Comparison of ENCODE assay signal across 20 mouse cellular contexts in genomic region chr1:134772821-134773220, GRCm38 (mm10).
DNase-seq lines count a peak whose midpoint lies in the region; ATAC-seq and TF ChIP-seq lines count a peak whose summit lies in the region.
"Had no signal": no experiment of that assay in that cellular context is flagged by ENCODE, and none has a peak within 500 bp of the region (broad histone marks: within the 10 kb centered on the region; RNA-seq: fewer than 3 reads in every experiment).

No protein-coding gene starts in this region.

- no peaks in the 10 kb centered on the region for H3K9me3 ChIP-seq in heart, embryonic 16.5 days (replicated peaks; ENCODE audit: control insufficient read depth, low read length)
- no peaks in the 10 kb centered on the region for H3K9me3 ChIP-seq in lung, embryonic 15.5 days
- H3K9me3 ChIP-seq: embryonic facial prominence, embryonic 15.5 days; forebrain, embryonic 15.5 days; hindbrain, embryonic 13.5 days; limb, embryonic 10.5 days; liver, embryonic 15.5 days had no signal

- H3K4me3 ChIP-seq in heart, adult 2 months: no peak overlapping the region
- no peak overlapping the region for H3K4me3 ChIP-seq in heart, embryonic 16.5 days (ENCODE audit: low read length)
- no peak overlapping the region for H3K4me3 ChIP-seq in lung, embryonic 15.5 days
- no peak overlapping the region for H3K4me3 ChIP-seq in lung, adult 2 months (replicated peaks; ENCODE audit: extremely low read depth, low read depth, low read length)
- H3K4me3 ChIP-seq: embryonic facial prominence, embryonic 15.5 days; forebrain, embryonic 15.5 days; hindbrain, embryonic 13.5 days; limb, embryonic 10.5 days; liver, embryonic 15.5 days had no signal

- 0 out of 2 replicates have a peak overlapping the region, but pooled peaks have one; percentile 28 for H3K27ac ChIP-seq in heart, adult 2 months
- H3K27ac ChIP-seq in heart, embryonic 16.5 days (ENCODE audit: low read length): 0 out of 2 replicates have a peak overlapping the region, but pooled peaks have one; percentile 17
- H3K27ac ChIP-seq in lung, embryonic 15.5 days: peak overlapping the region; percentile 95
- H3K27ac ChIP-seq: forebrain, embryonic 15.5 days; hindbrain, embryonic 13.5 days; liver, embryonic 15.5 days had no signal

- peaks cover 19% of the 10 kb centered on the region for H3K36me3 ChIP-seq in heart, adult 2 months (ENCODE audit: control insufficient read depth, insufficient read depth, low read length)
- H3K36me3 ChIP-seq in heart, embryonic 16.5 days (ENCODE audit: control insufficient read depth, insufficient read depth): peaks cover 29% of the 10 kb centered on the region
- peaks cover 10% of the 10 kb centered on the region for H3K36me3 ChIP-seq in lung, embryonic 15.5 days

- intact Hi-C loops in heart, adult 2 months (cut with DNase I): no loop called here
- intact Hi-C loops in heart, postnatal 10 days (cut with DNase I): no loop called here
- intact Hi-C loops in heart, postnatal 25 days (cut with DNase I): loop anchor here (2.0 kb wide), 1 partner anchor 30 kb away; no protein-coding TSS in a partner anchor

- H3K79me2 ChIP-seq in heart, adult 2 months (replicated peaks; ENCODE audit: control insufficient read depth, insufficient read depth, low read length): no peaks in the 10 kb centered on the region

- TF ChIP-seq POLR2A in heart, adult 2 months (IDR thresholded peaks at IDR 0.05; ENCODE audit: insufficient read depth, low read depth, low read length): no peak
- no peak for TF ChIP-seq POLR2A in lung, adult 2 months (IDR thresholded peaks at IDR 0.05; ENCODE audit: borderline replicate concordance, extremely low read depth, low read depth, low read length)

- H3K4me1 ChIP-seq in heart, adult 2 months (ENCODE audit: control insufficient read depth, insufficient read depth, low read length): peaks cover 19% of the 10 kb centered on the region
- H3K4me1 ChIP-seq in heart, embryonic 16.5 days (ENCODE audit: control insufficient read depth, insufficient read depth, low read length): peaks cover 24% of the 10 kb centered on the region
- peaks cover 53% of the 10 kb centered on the region for H3K4me1 ChIP-seq in lung, embryonic 15.5 days
- peaks cover 26% of the 10 kb centered on the region for H3K4me1 ChIP-seq in lung, adult 2 months (ENCODE audit: control insufficient read depth, insufficient read depth, low read length)
- H3K4me1 ChIP-seq: forebrain, embryonic 15.5 days had no signal

- no peak overlapping the region for H3K4me2 ChIP-seq in heart, embryonic 16.5 days (ENCODE audit: low read depth, low read length)
- no peak overlapping the region for H3K4me2 ChIP-seq in lung, embryonic 15.5 days
- H3K4me2 ChIP-seq: embryonic facial prominence, embryonic 15.5 days; forebrain, embryonic 15.5 days; hindbrain, embryonic 13.5 days; liver, embryonic 15.5 days; midbrain, embryonic 11.5 days had no signal

- no peaks in the 10 kb centered on the region for H3K27me3 ChIP-seq in heart, adult 2 months (ENCODE audit: control insufficient read depth, insufficient read depth, low read length)
- H3K27me3 ChIP-seq in heart, embryonic 16.5 days (ENCODE audit: control insufficient read depth, insufficient read depth, low read length): no peaks in the 10 kb centered on the region
- H3K27me3 ChIP-seq in lung, embryonic 15.5 days: no peaks in the 10 kb centered on the region
- H3K27me3 ChIP-seq: embryonic facial prominence, embryonic 15.5 days; forebrain, embryonic 15.5 days; hindbrain, embryonic 13.5 days; liver, embryonic 15.5 days had no signal

- 70% methylated on average over 3 of the region's 3 CpGs for WGBS in heart, adult 2 months
- WGBS in heart, embryonic 16.5 days: 71% methylated on average over 3 of the region's 3 CpGs
- 62% methylated on average over 3 of the region's 3 CpGs for WGBS in lung, embryonic 15.5 days
- WGBS in lung, adult 2 months: 75% methylated on average over 3 of the region's 3 CpGs

- no peak overlapping the region for H3K9ac ChIP-seq in heart, adult 2 months (ENCODE audit: low read depth, low read length)
- no peak overlapping the region for H3K9ac ChIP-seq in heart, embryonic 16.5 days (ENCODE audit: low read length)
- no peak overlapping the region for H3K9ac ChIP-seq in lung, embryonic 15.5 days
- H3K9ac ChIP-seq: embryonic facial prominence, embryonic 15.5 days; forebrain, embryonic 15.5 days; hindbrain, embryonic 13.5 days; liver, embryonic 15.5 days had no signal

- DNase-seq in heart, adult 2 months: peak in 1 of 2 experiments; percentile 9
- DNase-seq in heart, postnatal 10 days: no peak
- no peak for DNase-seq in heart, postnatal 25 days (ENCODE audit: low spot score)
- DNase-seq in lung, adult 2 months: no peak
- DNase-seq in cerebellum, adult 9-11 months: no peak
- DNase-seq: cerebellum, adult 9-10 months; gastrocnemius, postnatal 14 days; liver; lung, postnatal 14 days; thymus, adult 18-20 months; thymus, postnatal 36 days had no signal

- no peak for ATAC-seq in heart, embryonic 16.5 days (replicated peaks; ENCODE audit: extremely low read depth, insufficient read depth, low FRiP score)
- ATAC-seq in lung, embryonic 15.5 days (ENCODE audit: borderline replicate concordance, extremely low read depth, low FRiP score, low TSS enrichment): no peak
- ATAC-seq: CD4-positive, CD25-positive, alpha-beta regulatory T cell, adult 4 months; forebrain, embryonic 15.5 days had no signal

- no peak for TF ChIP-seq EP300 in heart, adult 2 months (IDR thresholded peaks at IDR 0.05; ENCODE audit: insufficient read depth, low read depth, low read length)

- no peak for TF ChIP-seq CTCF in heart, adult 2 months (IDR thresholded peaks at IDR 0.05)
- no peak for TF ChIP-seq CTCF in lung, adult 2 months (IDR thresholded peaks at IDR 0.05; ENCODE audit: insufficient read depth, low read length)

Comparison
In these comparisons a context has a peak if more than half of its experiments do, and no peak if none do; other contexts are left out.
1. H3K27ac ChIP-seq: peak in every context shown above with its lines; median percentile 95 in lung, embryonic 15.5 days; 28 in heart, adult 2 months; 17 in heart, embryonic 16.5 days.